Mouse (Mus musculus) stomach, postnatal 0 days (tissue): ENCODE measurements around the gene Clec9a.

Source experiments
- CTCF ChIP-seq: IDR thresholded peaks from 2 replicates; pipeline ENCODE4 v1.5.1; 2016; ENCODE audit warnings: antibody characterized with exemption, low read depth, mild to moderate bottlenecking, moderate library complexity
- EP300 ChIP-seq: optimal IDR thresholded peaks from 2 replicates; pipeline ENCODE3; 2016; ENCODE audit warnings: antibody characterized with exemption

- no peak for TF ChIP-seq CTCF
- TF ChIP-seq EP300, result no peak
Measured at GRCm38 (mm10) chr6:129402404-129402803, 6.3 kb upstream of the Clec9a start.
